Mouse (Mus musculus): Measurements from ENCODE around the gene Dusp28. TPM values are rescaled to one million over a fixed set of nuclear protein-coding genes. Genes with fewer than 3 reads are reported as not detected.

Gene Dusp28
- polyA plus RNA-seq, 1 experiment from 2014 or later: 18.3 TPM

- Histone ChIP-seq H3K9ac (replicated peaks; ENCODE audit: low read depth) (no peak overlapping the region), H3K4me3 (ENCODE audit: low read depth, low read length) (no peak overlapping the region)
These were observed 3.2 kb upstream of the Dusp28 start for GRCm38 (mm10) chr1:92903627-92904026.

GRCm38 (mm10) chr1:92905703-92906310, 974 bp upstream of the Dusp28 start:
- no peak overlapping the region for H3K4me3 ChIP-seq (ENCODE audit: low read depth, low read length)
- H3K9me3 ChIP-seq (ENCODE audit: low read length): no peaks in the 10 kb centered on the region
- TF ChIP-seq EP300 (IDR thresholded peaks at IDR 0.05): no peak
- TF ChIP-seq CTCF (IDR thresholded peaks at IDR 0.05): no peak
- H3K27me3 ChIP-seq (replicated peaks; ENCODE audit: insufficient read depth, low read length): no peaks in the 10 kb centered on the region
- WGBS: 79% methylated on average over 2 of the region's 2 CpGs
- H3K4me1 ChIP-seq (ENCODE audit: insufficient read depth, low read depth, low read length): peaks cover 16% of the 10 kb centered on the region
- H3K36me3 ChIP-seq (ENCODE audit: insufficient read depth, low read length): no peaks in the 10 kb centered on the region
- no peak for ATAC-seq
- DNase-seq (ENCODE audit: low spot score): peak; percentile 24
- no peak overlapping the region for H3K27ac ChIP-seq (ENCODE audit: low read length)
- no peak overlapping the region for H3K4me2 ChIP-seq (replicated peaks; ENCODE audit: low read depth, low read length)
- H3K9ac ChIP-seq (replicated peaks; ENCODE audit: low read depth): no peak overlapping the region

More at GRCm38 (mm10) chr1:92903627-92904026, 3.2 kb upstream of the Dusp28 start:
- DNase-seq (ENCODE audit: low spot score) (peak; percentile 77), ATAC-seq (no peak)
- Histone ChIP-seq H3K4me2 (replicated peaks; ENCODE audit: low read depth, low read length) (no peak overlapping the region), H3K27ac (ENCODE audit: low read length) (no peak overlapping the region), H3K36me3 (ENCODE audit: insufficient read depth, low read length) (no peaks in the 10 kb centered on the region), H3K27me3 (replicated peaks; ENCODE audit: insufficient read depth, low read length) (no peaks in the 10 kb centered on the region), H3K9me3 (ENCODE audit: low read length) (no peaks in the 10 kb centered on the region), H3K4me1 (ENCODE audit: insufficient read depth, low read depth, low read length) (peaks cover 6% of the 10 kb centered on the region; the same call in 1 of the 2 replicates)
- 58% methylated on average over 4 of the region's 4 CpGs for WGBS
- TF ChIP-seq CTCF (IDR thresholded peaks at IDR 0.05): no peak
- peak; percentile 50 for TF ChIP-seq EP300 (IDR thresholded peaks at IDR 0.05)

- WGBS: 39% methylated on average over 20 of the region's 20 CpGs
- peaks cover 22% of the 10 kb centered on the region for H3K4me1 ChIP-seq (ENCODE audit: insufficient read depth, low read depth, low read length)
- DNase-seq (ENCODE audit: low spot score): no peak
- peak overlapping the region; percentile 94 for H3K27ac ChIP-seq (ENCODE audit: low read length)
- no peak for TF ChIP-seq EP300 (IDR thresholded peaks at IDR 0.05)
- no peak for TF ChIP-seq CTCF (IDR thresholded peaks at IDR 0.05)
- no peak for ATAC-seq
- H3K4me2 ChIP-seq (replicated peaks; ENCODE audit: low read depth, low read length): peak overlapping the region; percentile 94
- peak overlapping the region; percentile 70 for H3K4me3 ChIP-seq (ENCODE audit: low read depth, low read length)
- no peaks in the 10 kb centered on the region for H3K36me3 ChIP-seq (ENCODE audit: insufficient read depth, low read length)
- H3K9ac ChIP-seq (replicated peaks; ENCODE audit: low read depth): peak overlapping the region; percentile 59; the same call in 1 of the 2 replicates
- H3K9me3 ChIP-seq (ENCODE audit: low read length): no peaks in the 10 kb centered on the region
- no peaks in the 10 kb centered on the region for H3K27me3 ChIP-seq (replicated peaks; ENCODE audit: insufficient read depth, low read length)
These were observed 1.0 kb downstream of the Dusp28 start for GRCm38 (mm10) chr1:92907632-92908360.

GRCm38 (mm10) chr1:92908664-92909063, 1.9 kb downstream of the Dusp28 start:
- Histone ChIP-seq H3K4me1 (ENCODE audit: insufficient read depth, low read depth, low read length) (peaks cover 22% of the 10 kb centered on the region), H3K9ac (replicated peaks; ENCODE audit: low read depth) (no peak overlapping the region), H3K27ac (ENCODE audit: low read length) (no peak overlapping the region), H3K4me3 (ENCODE audit: low read depth, low read length) (no peak overlapping the region), H3K4me2 (replicated peaks; ENCODE audit: low read depth, low read length) (no peak overlapping the region), H3K36me3 (ENCODE audit: insufficient read depth, low read length) (no peaks in the 10 kb centered on the region), H3K9me3 (ENCODE audit: low read length) (no peaks in the 10 kb centered on the region), H3K27me3 (replicated peaks; ENCODE audit: insufficient read depth, low read length) (no peaks in the 10 kb centered on the region)
- TF ChIP-seq CTCF (IDR thresholded peaks at IDR 0.05): no peak
- TF ChIP-seq EP300 (IDR thresholded peaks at IDR 0.05): no peak
- DNase-seq (ENCODE audit: low spot score) (no peak), ATAC-seq (no peak)
- WGBS: 99% methylated on average over 3 of the region's 3 CpGs

GRCm38 (mm10) chr1:92909068-92909467, 2.3 kb downstream of the Dusp28 start:
- no peak for DNase-seq (ENCODE audit: low spot score)
- no peak for TF ChIP-seq EP300 (IDR thresholded peaks at IDR 0.05)
- peak; percentile 44 for TF ChIP-seq CTCF (IDR thresholded peaks at IDR 0.05)
- 63% methylated on average over 4 of the region's 4 CpGs for WGBS
- no peaks in the 10 kb centered on the region for H3K36me3 ChIP-seq (ENCODE audit: insufficient read depth, low read length)
- no peak overlapping the region for H3K4me2 ChIP-seq (replicated peaks; ENCODE audit: low read depth, low read length)
- H3K9ac ChIP-seq (replicated peaks; ENCODE audit: low read depth): no peak overlapping the region
- peaks cover 22% of the 10 kb centered on the region for H3K4me1 ChIP-seq (ENCODE audit: insufficient read depth, low read depth, low read length)
- H3K9me3 ChIP-seq (ENCODE audit: low read length): no peaks in the 10 kb centered on the region
- ATAC-seq: no peak
- H3K27ac ChIP-seq (ENCODE audit: low read length): no peak overlapping the region
- no peak overlapping the region for H3K4me3 ChIP-seq (ENCODE audit: low read depth, low read length)
- H3K27me3 ChIP-seq (replicated peaks; ENCODE audit: insufficient read depth, low read length): no peaks in the 10 kb centered on the region

GRCm38 (mm10) chr1:92910239-92910885, 3.6 kb downstream of the Dusp28 start, which contains the start of gene Rnpepl1:
Gene Rnpepl1, plus strand, starts transcription at chr1:92910783.
- DNase-seq (ENCODE audit: low spot score): peak; percentile 81
- peak; percentile 74 for ATAC-seq
- peaks cover 10% of the 10 kb centered on the region; the same call in 1 of the 2 replicates for H3K36me3 ChIP-seq (ENCODE audit: insufficient read depth, low read length)
- peak within 1 kb of the TSS; percentile 89 for H3K9ac ChIP-seq (replicated peaks; ENCODE audit: low read depth)
- no peaks in the 10 kb centered on the region for H3K9me3 ChIP-seq (ENCODE audit: low read length)
- H3K27ac ChIP-seq (ENCODE audit: low read length): peak within 1 kb of the TSS; percentile 96
- peaks cover 22% of the 10 kb centered on the region for H3K4me1 ChIP-seq (ENCODE audit: insufficient read depth, low read depth, low read length)
- H3K27me3 ChIP-seq (replicated peaks; ENCODE audit: insufficient read depth, low read length): no peaks in the 10 kb centered on the region
- TF ChIP-seq CTCF (IDR thresholded peaks at IDR 0.05) (peak; percentile 73), EP300 (IDR thresholded peaks at IDR 0.05) (no peak)
- peak within 1 kb of the TSS; percentile 81 for H3K4me3 ChIP-seq (ENCODE audit: low read depth, low read length)
- peak within 1 kb of the TSS; percentile 96 for H3K4me2 ChIP-seq (replicated peaks; ENCODE audit: low read depth, low read length)
- 1% methylated on average over 36 of the region's 57 CpGs for WGBS

Measured in lung, postnatal 0 days (tissue).